Mouse (Mus musculus): ENCODE data around the gene Zfp280b. TPM values are rescaled to one million over a fixed set of nuclear protein-coding genes. Genes with fewer than 3 reads are reported as not detected.
"Not testable (repeated sequence)": the region's sequence is repeated elsewhere in the genome, so short reads cannot be mapped to it uniquely, and the experiment has no call there.

Gene Zfp280b
- total RNA-seq, 2 experiments from 2014 or later, result 15.0 to 15.8 TPM

GRCm38 (mm10) chr10:76067674-76068613, 35.5 kb downstream of the Zfp280b start:
- Histone ChIP-seq H3K4me3 (no peak overlapping the region), H3K27ac (no peak overlapping the region)
- DNase-seq (ENCODE audit: extremely low spot score in 1 of 2, low spot score in 2 of 2), result no peak
- TF ChIP-seq CTCF (IDR thresholded peaks at IDR 0.05), result no peak
- intact Hi-C loops (cut with DNase I), result no loop called here

GRCm38 (mm10) chr10:76072080-76072479, 39.6 kb downstream of the Zfp280b start:
- intact Hi-C loops (cut with DNase I); H3K4me3 ChIP-seq; DNase-seq (ENCODE audit: extremely low spot score in 1 of 2, low spot score in 2 of 2); H3K27ac ChIP-seq: not testable (repeated sequence)

GRCm38 (mm10) chr10:76077008-76077407, 44.6 kb downstream of the Zfp280b start:
- intact Hi-C loops (cut with DNase I); H3K4me3 ChIP-seq; DNase-seq (ENCODE audit: extremely low spot score in 1 of 2, low spot score in 2 of 2); H3K27ac ChIP-seq: not testable (repeated sequence)

Small RNAs within 50 kb of the gene (microRNA-seq; reads per million reads assigned to microRNA genes)
- 0 reads per million in 2 experiments for gene Mir6409

Other genes with a start within 250 kb of the Zfp280b start
- 10 to 100 TPM; 11.0 to 12.2 TPM for gene Gstt1, start 234.1 kb upstream of the Zfp280b start, total RNA-seq (2021)
- gene Gstt4, start 210.1 kb upstream of the Zfp280b start, total RNA-seq (2021), result not detected
- gene Gstt2, start 195.2 kb upstream of the Zfp280b start, total RNA-seq (2021), result 1 to 10 TPM; 4.6 to 4.8 TPM
- 100 to 1,000 TPM; 475 to 526 TPM for gene Mif, start 172.4 kb upstream of the Zfp280b start, total RNA-seq (2021)
- 1 to 10 TPM; 3.0 to 3.5 TPM for gene Derl3, start 139.2 kb upstream of the Zfp280b start, total RNA-seq (2021)
- gene Smarcb1, start 111.0 kb upstream of the Zfp280b start, total RNA-seq (2021), result 10 to 100 TPM; 75.8 to 78.2 TPM
- gene Chchd10, start 99.5 kb upstream of the Zfp280b start, total RNA-seq (2021), result 100 to 1,000 TPM; 364 to 413 TPM
- gene Mmp11, start 96.2 kb upstream of the Zfp280b start, total RNA-seq (2021), result 1 to 10 TPM; 1.3 TPM
- under 1 TPM in 1 of 2 experiments, not detected in 1; 0.51 TPM for gene Gm867, start 92.0 kb upstream of the Zfp280b start, total RNA-seq (2021)
- not detected for gene Vpreb3, start 89.6 kb upstream of the Zfp280b start, total RNA-seq (2021)
- not detected for gene Gm5134, start 78.1 kb upstream of the Zfp280b start, total RNA-seq (2021)
- gene Slc5a4b, start 78.3 kb downstream of the Zfp280b start, total RNA-seq (2021), result not detected
- gene Slc5a4a, start 114.8 kb downstream of the Zfp280b start, total RNA-seq (2021), result not detected
- 10 to 100 TPM; 58.4 to 63.9 TPM for gene Prmt2, start 205.2 kb downstream of the Zfp280b start, total RNA-seq (2021)
- gene S100b, start 221.2 kb downstream of the Zfp280b start, total RNA-seq (2021), result 100 to 1,000 TPM; 138 to 156 TPM